Mouse (Mus musculus): Measurements from ENCODE around the gene Pls3.
"Not testable (repeated sequence)": the region's sequence is repeated elsewhere in the genome, so short reads cannot be mapped to it uniquely, and the experiment has no call there.

Pls3 gene

DNA sequence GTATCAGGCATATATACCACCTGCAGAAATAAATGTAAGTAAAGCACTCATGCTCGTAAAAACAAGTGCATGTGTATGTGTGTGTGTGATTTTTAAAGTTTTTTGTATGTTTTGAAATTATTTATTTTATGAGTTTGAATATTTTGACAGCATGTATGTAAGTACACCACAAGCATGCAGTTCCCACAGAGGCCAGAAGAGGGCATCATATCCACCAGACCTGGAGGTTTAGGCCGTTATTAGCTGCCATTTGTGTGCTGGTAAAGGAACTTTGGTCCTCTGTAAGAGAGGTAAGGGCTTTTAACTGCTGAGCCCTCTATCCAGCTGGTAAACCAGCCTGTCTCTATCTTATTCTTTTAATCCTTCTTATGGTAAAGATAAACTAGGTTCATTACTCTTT is 97.5 kb downstream of the Pls3 start:
- peak; percentile 13 for DNase-seq (ENCODE audit: low read depth, low spot score)

DNA sequence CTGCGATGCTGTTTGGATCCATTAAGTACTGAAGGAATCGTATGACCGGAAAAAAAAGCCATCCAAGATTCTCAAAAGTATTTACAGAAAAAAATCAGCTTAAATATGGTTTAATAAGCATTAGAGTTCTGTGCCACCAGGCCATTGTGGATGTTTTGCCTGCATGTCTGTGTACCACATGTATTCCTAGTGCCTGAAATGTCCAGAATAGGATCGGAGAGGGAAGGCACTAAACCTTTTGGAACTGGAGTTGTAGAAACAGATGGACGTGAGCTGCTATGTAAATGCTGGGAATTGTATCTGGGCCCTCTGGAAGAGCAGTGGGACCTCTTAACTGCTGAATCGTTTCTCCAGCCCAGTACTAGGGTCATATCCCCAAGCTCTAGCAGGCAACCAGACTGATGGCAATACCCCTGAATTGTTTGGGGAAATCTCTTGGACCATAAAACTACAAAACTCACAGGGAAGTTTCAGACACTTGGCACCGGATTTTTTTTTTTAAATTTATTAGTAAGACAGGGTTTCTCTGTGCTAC is 110.1 kb downstream of the Pls3 start:
- no peak for DNase-seq (ENCODE audit: low read depth, low spot score)

DNA sequence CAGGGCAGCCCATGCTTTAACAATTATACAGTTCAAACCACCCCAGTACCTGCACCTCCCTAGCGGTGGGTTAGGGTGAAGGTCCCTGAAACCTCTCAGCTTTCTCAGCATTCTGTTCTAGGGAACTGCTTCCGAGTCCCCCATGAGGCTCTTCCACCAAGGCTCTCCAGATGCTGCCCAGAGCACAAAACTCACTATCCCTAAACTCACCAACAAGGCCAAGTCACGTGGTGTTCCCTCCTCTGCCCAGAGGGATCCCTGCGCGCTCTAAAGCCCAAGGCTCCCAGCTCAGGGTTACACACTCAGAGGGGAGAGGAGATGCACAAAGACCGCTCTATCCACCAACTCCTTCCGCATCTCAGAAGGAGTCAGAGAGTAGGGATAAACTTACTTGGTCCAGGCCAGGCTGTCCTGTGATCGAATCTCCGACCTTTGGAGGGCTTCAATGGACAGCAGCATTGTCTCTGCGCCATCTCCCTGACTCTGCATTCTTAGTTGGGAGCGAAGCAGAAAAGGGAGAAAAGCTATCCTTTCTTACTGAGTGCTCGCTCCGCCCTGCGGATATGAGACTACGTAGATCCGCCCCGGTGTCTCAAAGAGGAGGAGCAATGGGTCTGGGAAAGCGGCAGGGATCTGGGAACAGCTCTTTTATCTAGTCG is 110.7 kb downstream of the Pls3 start:
- peak; percentile 85 for DNase-seq (ENCODE audit: low read depth, low spot score)

DNA sequence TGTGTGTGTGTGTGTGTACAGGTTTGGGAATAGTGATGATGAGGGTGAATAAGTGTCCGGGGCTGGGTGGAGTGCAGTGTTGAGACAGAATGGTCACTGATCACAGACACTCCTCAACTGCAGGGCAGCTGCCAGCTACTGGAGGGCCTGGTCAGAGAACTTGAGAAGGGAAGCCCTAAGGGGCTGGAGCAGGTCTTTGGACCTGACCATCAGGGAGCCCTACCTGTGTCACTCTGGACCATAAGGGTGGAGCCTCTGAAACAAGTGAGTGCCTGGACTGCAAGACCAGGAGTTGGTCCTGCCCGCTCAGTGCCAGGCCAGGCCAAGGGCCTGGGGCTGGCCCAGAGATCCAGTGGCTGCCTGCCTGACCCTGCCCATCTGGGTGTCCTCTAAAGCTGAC is 115.5 kb downstream of the Pls3 start:
- not testable (repeated sequence) for DNase-seq (ENCODE audit: low read depth, low spot score)

DNA sequence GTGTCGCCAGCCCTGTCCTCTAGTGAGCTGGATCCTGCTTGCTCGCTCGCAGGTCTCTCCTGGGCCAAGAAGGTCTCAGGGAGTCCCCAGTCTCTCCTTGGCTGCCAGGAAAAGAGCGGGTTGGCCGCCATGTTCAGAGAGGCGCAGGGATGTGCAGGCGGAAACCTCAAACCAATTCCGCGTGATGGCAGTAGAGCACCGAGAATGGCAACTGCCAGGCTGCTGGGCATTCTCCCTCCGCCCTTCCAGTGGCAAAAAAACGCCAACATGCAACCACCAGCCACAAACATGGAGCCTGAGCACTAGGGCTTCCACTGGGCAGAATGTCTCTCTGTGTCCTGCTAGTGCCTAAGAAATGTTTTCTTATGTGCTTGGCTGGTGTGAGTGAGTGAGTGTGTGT is 115.9 kb downstream of the Pls3 start:
- not testable (repeated sequence) for DNase-seq (ENCODE audit: low read depth, low spot score)

DNA sequence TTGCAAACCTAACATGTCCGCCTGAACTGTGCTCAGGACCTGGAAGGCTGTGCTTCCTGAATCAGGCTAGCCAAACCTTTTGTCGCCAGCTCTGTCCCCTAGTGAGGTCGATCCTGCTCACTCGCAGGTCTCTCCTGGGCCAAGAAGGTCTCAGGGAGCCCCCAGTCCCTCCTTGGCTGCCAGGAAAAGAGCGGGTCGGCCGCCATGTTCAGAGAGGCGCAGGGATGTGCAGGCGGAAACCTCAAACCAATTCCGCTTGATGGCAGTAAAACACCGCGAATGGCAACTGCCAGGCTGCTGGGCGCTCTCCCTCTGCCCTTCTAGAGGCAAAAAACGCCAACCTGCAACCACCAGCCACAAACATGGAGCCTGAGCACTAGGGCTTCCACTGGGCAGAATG is 117.0 kb downstream of the Pls3 start:
- DNase-seq (ENCODE audit: low read depth, low spot score), result not testable (repeated sequence)

DNA sequence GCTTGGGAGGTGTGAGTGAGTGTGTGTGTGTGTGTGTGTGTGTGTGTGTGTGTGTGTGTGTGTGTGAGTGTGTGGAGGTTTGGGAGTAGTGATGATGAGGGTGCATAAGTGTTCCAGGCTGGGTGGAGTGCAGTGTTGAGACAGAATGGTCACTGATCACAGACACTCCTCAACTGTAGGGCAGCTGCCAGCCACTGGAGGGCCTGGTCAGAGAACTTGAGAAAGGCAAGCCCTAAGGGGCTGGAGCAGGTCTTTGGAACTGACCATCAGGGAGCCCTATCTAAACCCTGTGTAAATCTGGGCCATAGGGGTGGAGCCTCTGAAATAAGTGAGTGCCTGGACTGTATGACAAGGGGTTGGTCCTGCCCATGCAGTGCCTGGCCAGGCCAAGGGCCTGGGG is 120.5 kb downstream of the Pls3 start:
- not testable (repeated sequence) for DNase-seq (ENCODE audit: low read depth, low spot score)

DNA sequence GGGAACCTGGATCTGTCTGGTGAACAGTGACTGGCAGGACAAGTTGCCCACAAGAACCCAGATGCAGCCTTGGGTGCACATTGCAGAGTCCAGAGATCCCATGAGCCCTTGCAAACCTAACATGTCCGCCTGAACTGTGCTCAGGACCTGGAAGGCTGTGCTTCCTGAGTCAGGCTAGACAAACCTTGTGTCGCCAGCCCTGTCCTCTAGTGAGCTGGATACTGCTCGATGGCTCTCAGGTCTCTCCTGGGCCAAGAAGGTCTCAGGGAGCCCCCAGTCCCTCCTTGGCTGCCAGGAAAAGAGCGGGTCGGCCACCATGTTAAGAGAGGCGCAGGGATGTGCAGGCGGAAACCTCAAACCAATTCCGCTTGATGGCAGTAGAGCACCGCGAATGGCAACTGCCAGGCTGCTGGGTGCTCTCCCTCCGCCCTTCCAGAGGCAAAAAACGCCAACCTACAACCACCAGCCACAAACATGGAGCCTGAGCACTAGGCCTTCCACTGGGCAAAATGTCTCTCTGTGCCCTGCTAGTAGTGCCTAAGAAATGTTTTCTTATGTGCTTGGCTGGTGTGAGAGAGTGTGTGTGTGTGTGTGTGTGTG is 124.8 kb downstream of the Pls3 start:
- DNase-seq (ENCODE audit: low read depth, low spot score), result not testable (repeated sequence)

DNA sequence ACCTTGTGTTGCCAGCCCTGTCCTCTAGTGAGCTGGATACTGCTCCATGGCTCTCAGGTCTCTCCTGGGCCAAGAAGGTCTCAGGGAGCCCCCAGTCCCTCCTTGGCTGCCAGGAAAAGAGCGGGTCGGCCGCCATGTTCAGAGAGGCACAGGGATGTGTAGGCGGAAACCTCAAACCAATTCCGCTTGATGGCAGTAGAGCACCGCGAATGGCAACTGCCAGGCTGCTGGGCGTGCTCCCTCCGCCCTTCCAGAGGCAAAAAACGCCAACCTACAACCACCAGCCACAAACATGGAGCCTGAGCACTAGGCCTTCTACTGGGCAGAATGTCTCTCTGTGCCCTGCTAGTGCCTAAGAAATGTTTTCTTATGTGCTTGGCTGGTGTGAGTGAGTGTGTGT is 125.7 kb downstream of the Pls3 start:
- not testable (repeated sequence) for DNase-seq (ENCODE audit: low read depth, low spot score)

DNA sequence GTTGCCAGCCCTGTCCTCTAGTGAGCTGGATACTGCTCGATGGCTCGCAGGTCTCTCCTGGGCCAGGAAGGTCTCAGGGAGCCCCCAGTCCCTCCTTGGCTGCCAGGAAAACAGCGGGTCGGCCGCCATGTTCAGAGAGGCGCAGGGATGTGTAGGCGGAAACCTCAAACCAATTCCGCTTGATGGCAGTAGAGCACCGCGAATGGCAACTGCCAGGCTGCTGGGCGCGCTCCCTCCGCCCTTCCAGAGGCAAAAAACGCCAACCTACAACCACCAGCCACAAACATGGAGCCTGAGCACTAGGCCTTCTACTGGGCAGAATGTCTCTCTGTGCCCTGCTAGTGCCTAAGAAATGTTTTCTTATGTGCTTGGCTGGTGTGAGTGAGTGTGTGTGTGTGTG is 130.5 kb downstream of the Pls3 start:
- not testable (repeated sequence) for DNase-seq (ENCODE audit: low read depth, low spot score)

DNA sequence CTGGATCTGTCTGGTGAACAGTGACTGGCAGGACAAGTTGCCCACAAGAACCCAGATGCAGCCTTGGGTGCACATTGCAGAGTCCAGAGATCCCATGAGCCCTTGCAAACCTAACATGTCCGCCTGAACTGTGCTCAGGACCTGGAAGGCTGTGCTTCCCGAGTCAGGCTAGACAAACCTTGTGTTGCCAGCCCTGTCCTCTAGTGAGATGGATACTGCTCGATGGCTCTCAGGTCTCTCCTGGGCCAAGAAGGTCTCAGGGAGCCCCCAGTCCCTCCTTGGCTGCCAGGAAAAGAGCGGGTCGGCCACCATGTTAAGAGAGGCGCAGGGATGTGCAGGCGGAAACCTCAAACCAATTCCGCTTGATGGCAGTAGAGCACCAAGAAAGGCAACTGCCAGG is 135.5 kb downstream of the Pls3 start:
- DNase-seq (ENCODE audit: low read depth, low spot score), result not testable (repeated sequence)

Data from 3T3-L1 (cell line).